Mouse (Mus musculus) frontal cortex, postnatal 10 days (tissue): ENCODE measurements around the gene Aox4.

Experiments
- DNase-seq, 2 experiments: peaks; one replicate each; pipeline ENCODE4 v3.0.0; 2022; ENCODE audit warnings: low spot score in 2 of 2, mixed read lengths in 1 of 2

Aox4 gene

DNA sequence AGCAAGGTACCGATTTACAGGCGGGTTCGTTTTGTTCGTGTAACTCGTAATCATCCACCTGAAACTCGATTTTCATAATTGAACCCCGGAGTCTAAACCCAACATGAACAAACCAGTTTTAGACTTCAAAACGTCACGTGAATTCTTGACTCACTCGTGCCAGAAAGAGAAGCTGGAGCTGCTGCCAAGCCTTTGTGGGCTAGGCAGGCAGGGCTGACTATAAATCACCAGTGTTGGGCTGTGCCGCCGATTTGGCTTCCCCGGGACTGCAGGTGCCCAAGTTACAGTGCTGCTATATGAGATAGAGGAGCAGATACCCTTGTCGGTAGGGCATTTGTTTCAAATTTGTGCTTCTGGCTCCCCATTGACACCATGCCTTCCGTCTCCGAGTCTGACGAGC lies at the start of gene Aox4:
TSS of gene Aox4 (plus strand) at position 195 of the 400 bp plus-strand sequence.
- DNase-seq, result peak in 1 of 2 experiments; percentile 19

DNA sequence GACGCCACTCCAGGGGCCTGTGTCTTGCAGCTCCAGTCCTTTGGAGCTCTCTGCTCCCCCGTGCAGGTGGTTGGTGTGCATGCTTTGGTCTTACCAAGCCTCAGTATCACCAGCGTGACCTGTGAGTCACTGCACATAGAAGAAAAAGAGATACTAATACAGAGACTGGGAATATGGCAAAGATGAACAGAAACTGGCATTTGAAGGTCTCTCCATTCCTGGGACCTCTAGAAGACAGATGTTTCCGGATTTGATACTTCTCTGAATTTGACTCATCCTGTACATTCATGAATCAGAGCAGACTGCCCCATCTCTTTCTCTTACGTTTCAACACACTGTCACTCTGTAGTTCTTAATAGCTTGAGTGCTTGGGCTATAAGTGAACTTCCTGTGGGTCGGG lies 40.3 kb upstream of the Aox4 start:
- no peak for DNase-seq

DNA sequence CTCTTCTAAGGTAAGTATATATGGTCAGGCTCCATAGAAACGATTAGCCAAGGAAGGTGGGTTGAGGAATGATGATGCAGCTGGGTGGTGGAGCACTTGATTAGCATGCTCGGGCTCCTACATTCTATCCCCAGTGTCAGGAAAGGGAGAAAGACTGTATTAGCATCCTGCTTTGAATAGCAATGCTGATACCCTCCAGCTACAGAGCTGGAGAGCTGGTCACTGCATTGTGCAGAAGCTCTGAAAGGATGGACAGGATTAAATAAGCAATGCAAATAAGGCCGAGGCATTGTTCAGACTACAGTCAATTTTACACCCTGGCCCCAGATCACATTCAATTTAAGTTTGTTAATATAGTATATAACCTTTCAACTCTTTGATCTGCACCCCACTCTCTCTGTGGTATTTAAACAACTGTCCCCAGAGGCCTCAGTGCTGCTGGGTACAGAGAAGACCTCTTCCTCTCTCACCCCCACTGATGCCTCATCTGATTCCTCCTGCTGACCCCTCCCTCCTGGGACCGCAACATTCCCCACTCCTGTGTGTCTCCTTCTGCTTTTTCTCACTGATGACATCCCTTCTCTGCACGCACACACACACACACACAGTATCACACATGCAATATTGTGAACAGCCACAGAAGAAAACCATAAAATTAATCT lies 21.6 kb upstream of the Aox4 start:
- no peak for DNase-seq

DNA sequence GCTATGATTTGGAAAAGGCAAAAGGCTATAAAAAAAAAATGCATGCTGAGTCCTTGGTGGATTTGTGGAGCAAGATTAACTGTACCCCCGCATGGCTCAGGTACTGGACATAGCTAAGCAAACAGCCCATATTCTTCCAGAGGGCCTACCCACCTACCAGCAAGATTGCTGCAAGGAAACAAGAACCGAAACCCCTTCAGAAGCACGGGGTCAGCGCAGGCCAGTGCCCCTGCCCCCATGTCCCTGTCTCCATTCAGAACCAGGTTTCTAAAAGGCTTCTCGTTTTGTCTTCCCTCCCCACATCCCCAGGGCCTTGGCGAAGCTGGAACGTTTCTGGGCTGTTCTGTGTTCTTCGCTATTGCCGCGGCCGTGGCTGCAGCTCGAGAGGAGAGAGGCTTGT lies 15.9 kb upstream of the Aox4 start:
- no peak for DNase-seq

DNA sequence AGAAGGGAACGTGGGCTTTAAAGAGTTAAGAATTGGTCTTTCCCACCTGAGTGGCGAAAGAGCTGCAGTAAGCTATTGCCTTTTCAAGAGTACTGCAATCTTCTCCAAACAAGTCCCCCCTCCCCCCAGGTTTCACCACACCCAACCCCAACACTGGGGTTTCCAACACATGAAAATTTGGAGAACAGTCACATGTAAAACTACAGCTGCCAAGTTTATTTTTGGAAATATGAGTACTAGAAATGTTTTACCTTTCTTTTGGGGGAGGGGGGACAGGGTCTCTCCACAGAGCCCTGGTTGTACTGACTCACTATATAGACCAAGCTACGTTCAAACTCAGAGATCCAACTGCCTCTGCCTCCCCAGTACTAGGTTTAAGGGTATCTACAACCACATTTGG lies 15.2 kb upstream of the Aox4 start:
- no peak for DNase-seq

DNA sequence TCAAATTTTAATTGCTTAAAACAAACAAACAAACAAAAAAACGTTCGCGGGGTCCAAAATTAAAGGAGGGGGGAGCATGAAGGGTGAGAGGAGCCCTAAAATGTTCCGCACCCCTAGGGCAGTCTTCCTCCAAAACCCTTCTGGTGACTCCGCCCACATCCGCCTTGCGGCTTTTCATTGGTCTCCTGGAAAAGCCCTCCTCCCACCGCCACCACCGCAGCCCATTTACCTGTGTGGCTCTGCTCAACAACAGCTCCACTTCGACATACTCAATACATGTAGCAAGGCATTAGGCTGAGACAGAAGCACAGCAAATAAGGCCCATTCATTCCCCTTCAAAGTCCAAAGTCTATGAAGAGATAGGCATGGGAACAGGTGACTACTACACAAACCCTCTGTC lies 14.7 kb upstream of the Aox4 start:
- DNase-seq, result no peak

- no peak for DNase-seq
Observed at GRCm38 (mm10) chr1:58197023-58197422, 13.2 kb upstream of the Aox4 start.

DNA sequence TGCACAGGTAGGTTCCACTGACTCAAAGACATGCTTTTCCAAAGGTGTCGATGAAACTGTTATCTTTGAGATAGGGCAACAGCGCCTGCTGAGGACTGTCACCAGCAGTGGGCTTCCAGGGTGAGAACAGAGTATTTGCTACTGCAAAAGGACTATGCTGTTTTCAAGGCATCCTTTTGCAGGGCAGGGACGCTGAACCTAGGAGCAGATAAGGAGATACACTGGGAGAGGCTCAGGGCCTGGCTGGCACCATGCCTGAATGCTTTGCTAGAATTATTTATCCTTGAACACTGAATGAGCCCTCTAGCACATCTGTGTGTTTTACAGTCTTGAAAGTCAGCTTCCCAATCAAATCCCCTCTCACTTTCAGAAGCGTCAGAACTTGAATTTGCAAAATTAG lies 11.8 kb upstream of the Aox4 start:
- no peak for DNase-seq

- DNase-seq, result no peak
Observed at GRCm38 (mm10) chr1:58212805-58213204, 2.6 kb downstream of the Aox4 start.

DNA sequence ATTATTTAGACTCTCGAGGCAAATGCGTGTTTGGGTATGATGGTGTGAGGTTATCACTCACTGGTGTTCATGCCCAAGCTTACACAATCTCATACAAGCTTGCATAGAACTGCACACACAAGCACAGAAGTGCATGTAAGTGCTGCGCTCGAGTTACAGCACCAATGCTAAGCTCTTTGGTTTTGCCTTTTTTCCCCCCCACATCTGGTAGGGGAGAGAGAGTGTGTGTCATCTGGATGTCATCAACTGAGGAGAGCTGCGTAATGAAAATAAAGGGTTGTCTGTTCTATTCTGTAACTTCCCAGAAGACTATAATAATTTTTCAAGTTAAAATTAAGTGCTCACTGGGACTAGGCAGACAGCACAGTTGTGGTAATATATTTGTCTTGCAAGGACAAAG lies 3.6 kb downstream of the Aox4 start:
- no peak for DNase-seq

DNA sequence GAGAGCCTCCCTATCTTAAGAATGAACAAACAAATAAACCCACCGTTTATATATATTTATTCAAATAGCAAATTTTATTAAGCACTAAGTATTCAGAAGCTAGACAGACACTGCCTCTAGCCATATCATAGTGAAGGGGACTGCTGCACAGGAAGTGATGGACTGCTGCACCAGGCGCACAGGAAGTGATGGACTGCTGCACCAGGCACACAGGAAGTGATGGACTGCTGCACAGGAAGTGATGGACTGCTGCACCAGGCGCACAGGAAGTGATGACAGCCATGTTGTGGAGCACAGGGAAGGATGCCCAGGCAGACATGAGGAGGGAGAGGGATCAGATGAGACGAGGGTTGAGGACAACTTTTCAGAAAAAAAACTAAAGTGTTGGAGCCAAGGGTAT lies 5.2 kb downstream of the Aox4 start:
- no peak for DNase-seq

DNA sequence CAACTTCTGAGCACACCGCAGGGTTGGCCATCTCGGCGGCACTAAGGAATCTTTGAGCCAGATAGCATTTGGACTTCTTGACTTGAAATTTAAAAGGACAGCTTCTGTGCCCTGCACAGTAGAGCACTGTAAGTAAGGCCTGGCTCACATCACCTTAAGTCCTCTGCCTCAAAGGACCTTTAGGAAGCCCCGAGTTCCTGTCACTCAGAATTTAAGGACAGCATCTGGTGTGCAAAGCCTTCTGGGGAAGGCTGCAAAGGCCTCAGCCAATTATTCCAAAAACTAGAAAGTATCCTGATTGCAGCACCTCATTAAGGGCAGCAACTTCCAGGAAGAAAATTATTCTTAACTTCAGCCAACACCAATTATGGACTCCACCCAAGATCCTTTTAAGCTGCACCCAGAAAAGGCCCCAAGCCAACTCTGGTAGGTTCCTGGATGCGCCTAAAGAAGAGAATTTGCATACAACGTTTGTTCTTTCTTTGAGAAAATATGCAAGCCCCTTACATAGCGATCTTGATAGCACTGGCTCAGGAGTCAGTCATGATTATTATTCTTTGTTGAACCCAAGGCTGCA lies 5.8 kb downstream of the Aox4 start:
- DNase-seq, result no peak

DNA sequence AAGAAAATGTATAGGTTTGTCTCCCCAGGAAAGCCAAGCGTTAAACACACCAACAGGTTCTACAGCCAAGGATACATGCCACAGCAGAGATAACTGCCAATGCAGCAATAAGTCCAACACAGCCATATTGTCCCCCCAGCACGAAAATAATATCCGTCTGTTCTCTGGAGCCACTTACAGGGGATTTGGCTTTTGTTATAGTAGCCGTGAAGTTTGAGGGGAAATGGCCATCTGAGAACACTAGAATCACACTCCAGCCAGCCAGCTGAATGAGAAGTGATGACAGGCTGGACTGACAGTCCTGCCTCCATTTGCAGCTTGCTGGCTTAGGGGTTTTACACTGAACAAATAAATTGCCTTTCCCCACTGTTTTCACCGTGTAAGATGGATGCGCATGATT lies 10.9 kb downstream of the Aox4 start:
- no peak for DNase-seq

- DNase-seq, result no peak
Observed at GRCm38 (mm10) chr1:58221879-58222278, 11.7 kb downstream of the Aox4 start.

GRCm38 (mm10) chr1:58228086-58228485 lies 17.9 kb downstream of the Aox4 start:
- DNase-seq, result no peak

DNA sequence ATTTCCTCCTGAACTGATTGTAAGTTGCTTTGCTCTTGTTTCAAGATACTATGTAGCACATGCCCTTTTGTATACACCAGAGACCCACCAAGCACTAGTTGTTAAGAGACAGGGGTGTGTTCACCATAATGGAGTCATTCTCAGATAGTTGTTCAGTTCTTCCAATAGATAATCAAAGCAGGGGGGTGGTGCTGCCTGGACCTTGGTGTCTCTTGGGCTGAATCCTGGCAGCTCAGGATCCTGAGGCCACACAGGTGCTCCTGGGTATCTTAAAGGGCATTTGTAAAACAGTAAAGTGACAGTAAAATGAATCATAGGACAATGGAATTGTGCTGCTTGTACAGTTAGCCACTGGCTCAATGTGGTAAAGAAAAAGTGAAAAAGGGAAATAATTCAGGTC lies 18.7 kb downstream of the Aox4 start:
- no peak for DNase-seq

DNA sequence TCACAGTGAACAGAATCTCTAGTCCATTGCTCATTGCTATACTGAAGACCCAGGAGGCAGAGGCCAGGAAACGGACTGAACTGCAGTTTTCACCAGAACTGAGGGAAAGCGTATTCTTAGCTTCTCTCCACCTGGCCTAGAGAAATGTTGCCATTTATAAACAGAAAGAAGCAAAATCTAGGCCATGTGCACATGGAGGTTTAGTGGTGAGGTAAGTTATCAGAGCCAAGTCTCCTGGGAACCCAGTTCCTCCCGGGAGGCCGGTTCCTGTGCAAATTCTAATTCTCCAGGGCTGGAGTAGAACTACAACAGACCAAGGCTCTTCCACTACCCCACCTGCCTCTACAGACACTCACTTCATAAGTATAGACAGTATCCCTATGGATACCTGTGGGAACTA lies 19.6 kb downstream of the Aox4 start:
- no peak for DNase-seq

DNA sequence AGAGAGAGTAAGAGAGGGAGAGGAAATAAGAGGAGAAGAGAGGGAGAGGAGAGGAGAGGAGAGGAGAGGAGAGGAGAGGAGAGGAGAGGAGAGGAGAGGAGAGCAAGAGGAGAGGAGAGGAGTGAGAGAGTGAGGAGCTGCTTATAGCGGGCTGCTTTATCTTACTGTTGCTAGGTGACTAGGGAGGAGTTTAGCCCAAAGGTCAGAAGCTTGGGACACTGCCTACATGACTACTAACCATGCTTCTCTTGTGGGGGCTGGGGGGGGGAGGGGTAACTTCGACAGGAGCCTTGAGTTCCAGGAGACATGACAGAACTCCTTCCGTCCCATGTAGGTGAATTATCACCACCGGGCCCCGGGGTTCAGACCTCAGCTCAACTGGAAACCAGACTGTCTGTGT lies 20.3 kb downstream of the Aox4 start:
- no peak for DNase-seq

DNA sequence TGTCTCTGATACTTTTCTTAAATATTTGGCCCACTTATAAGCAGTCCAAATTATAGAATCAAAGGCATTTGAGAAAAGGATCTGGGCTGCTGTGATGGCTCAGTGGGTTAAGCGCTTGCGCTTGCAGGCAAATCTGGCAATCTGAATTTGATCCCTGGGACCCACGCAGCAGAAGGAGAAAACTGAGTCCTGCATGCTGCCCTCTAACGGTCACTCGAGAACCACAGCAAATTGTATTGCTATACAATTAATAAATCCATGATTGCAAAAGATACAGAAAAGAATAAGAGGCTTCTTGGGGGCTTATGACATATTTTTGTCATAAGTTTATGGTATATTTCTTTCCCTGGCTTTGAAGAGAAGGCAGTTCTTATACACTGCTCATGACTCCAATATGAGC lies 25.2 kb downstream of the Aox4 start:
- DNase-seq, result no peak

GRCm38 (mm10) chr1:58237527-58238299 lies 27.5 kb downstream of the Aox4 start:
- no peak for DNase-seq

- DNase-seq, result no peak
Observed at GRCm38 (mm10) chr1:58238440-58238839, 28.2 kb downstream of the Aox4 start.

DNA sequence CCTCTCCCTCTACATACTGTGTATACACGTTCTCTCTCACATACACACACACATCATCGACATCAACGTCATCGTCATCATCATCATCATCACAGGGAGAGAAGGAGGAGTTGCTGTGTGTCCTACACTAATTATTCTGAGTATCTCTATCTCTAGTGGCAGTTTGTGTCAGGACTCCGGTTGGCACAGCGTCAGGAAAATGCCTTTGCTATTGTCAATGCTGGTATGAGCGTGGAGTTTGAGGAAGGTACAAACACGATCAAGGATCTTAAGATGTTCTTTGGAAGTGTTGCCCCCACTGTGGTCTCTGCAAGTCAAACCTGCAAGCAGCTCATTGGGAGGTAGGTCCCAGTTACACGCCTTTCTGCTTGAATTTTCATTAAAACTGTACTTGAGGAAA lies 28.8 kb downstream of the Aox4 start:
- no peak for DNase-seq

- DNase-seq, result no peak
Observed at GRCm38 (mm10) chr1:58240347-58240746, 30.1 kb downstream of the Aox4 start.
